Mouse (Mus musculus) MEL (cell line): Measurements from ENCODE around the gene Rps6ka2.

Experiments
- CTCF ChIP-seq, 3 experiments: IDR thresholded peaks in 2 of 3; conservative IDR thresholded peaks in 1 of 3; 2 replicates each; pipeline ENCODE4 v1.5.1; 2011 to 2012; ENCODE audit warnings: low read length in 3 of 3, low read depth in 2 of 3, mild to moderate bottlenecking in 2 of 3, improper control_type of control experiment in 1 of 3, inconsistent platforms in 1 of 3, mixed read lengths in 1 of 3, moderate library complexity in 1 of 3; ENCODE audit not compliant: control insufficient read depth in 1 of 3, insufficient read depth in 1 of 3, poor library complexity in 1 of 3, severe bottlenecking in 1 of 3
- GABPA ChIP-seq: IDR thresholded peaks from 2 replicates; pipeline ENCODE4 v1.6.1; 2012; ENCODE audit warnings: low read depth, mild to moderate bottlenecking, inconsistent platforms, low read length, improper control_type of control experiment, moderate library complexity
- GATA1 ChIP-seq: IDR thresholded peaks from 2 replicates; pipeline ENCODE4 v1.6.1; 2011; ENCODE audit warnings: low read depth, low read length, improper control_type of control experiment
- MXI1 ChIP-seq: IDR thresholded peaks from 2 replicates; pipeline ENCODE4 v1.6.1; 2011; ENCODE audit warnings: mild to moderate bottlenecking, low read depth, low read length, improper control_type of control experiment
- NELFE ChIP-seq: IDR thresholded peaks from 2 replicates; pipeline ENCODE4 v1.6.1; 2011; ENCODE audit warnings: low read depth, low read length, improper control_type of control experiment
- POLR2A ChIP-seq, 2 experiments: IDR thresholded peaks; 2 replicates each; pipeline ENCODE4 v1.6.1; 2011 to 2012; ENCODE audit warnings: low read length in 2 of 2, mild to moderate bottlenecking in 2 of 2, control low read depth in 1 of 2, improper control_type of control experiment in 1 of 2, low read depth in 1 of 2, moderate library complexity in 1 of 2; ENCODE audit not compliant: control insufficient read depth in 1 of 2, insufficient read depth in 1 of 2, poor library complexity in 1 of 2
- SMC3 ChIP-seq: IDR thresholded peaks from 2 replicates; pipeline ENCODE4 v1.6.1; 2011; ENCODE audit warnings: low read depth, low read length, improper control_type of control experiment
- TAL1 ChIP-seq: IDR thresholded peaks from 2 replicates; pipeline ENCODE4 v1.6.1; 2012; ENCODE audit warnings: mild to moderate bottlenecking, inconsistent platforms, low read length, moderate library complexity, mixed read lengths
- TCF12 ChIP-seq: IDR thresholded peaks from 2 replicates; pipeline ENCODE4 v1.6.1; 2014; ENCODE audit warnings: low read depth, mild to moderate bottlenecking, inconsistent platforms, low read length, improper control_type of control experiment, moderate library complexity
- ZKSCAN1 ChIP-seq: IDR thresholded peaks from 2 replicates; pipeline ENCODE4 v1.6.1; 2012; ENCODE audit warnings: low read depth, mild to moderate bottlenecking, inconsistent platforms, low read length, improper control_type of control experiment, moderate library complexity

GRCm38 (mm10) chr17:7217791-7218329 is 47.9 kb downstream of the Rps6ka2 start:
- no peak for TF ChIP-seq CTCF (IDR thresholded peaks at IDR 0.05 in 2 of 3, conservative IDR thresholded peaks at IDR 0.05 in 1 of 3; ENCODE audit: control insufficient read depth in 1 of 3, insufficient read depth in 1 of 3, low read depth in 2 of 3, low read length in 3 of 3, poor library complexity in 1 of 3, severe bottlenecking in 1 of 3)
- no peak for TF ChIP-seq NELFE
- no peak for TF ChIP-seq TAL1
- TF ChIP-seq GATA1: no peak
- TF ChIP-seq GABPA: no peak
- TF ChIP-seq POLR2A (IDR thresholded peaks at IDR 0.05; ENCODE audit: control insufficient read depth in 1 of 2, insufficient read depth in 1 of 2, low read depth in 1 of 2, low read length in 2 of 2, poor library complexity in 1 of 2): no peak
- TF ChIP-seq MXI1: no peak
- no peak for TF ChIP-seq SMC3
- TF ChIP-seq TCF12: no peak
- TF ChIP-seq ZKSCAN1: no peak
